In the genomic region with DNA sequence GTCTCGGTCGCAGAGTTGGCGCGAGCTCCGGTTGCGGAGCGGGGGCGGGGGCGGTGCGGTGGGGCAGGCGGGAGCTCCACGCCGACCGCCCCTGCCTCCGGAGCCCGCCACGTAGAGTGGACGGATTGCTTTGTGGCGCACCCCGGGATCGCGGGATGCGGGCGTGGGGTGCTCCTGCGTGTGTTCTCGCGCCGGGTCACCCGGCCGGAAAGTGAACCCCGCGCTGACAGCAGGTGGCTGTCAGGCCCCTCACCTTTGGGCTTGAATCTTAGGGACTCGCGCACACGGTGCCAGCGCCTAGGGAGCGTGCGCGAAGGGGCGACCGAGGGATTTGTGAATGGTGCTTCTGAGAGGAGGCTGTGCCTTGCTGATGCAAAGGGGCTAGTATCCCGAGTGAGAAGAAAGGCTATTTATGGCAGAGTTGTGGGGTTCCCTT, we compare ENCODE assay signal across 7 mouse cellular contexts. TPM values are rescaled to one million over a fixed set of nuclear protein-coding genes. Genes with fewer than 3 reads are reported as not detected.
DNase-seq lines count a peak whose midpoint lies in the region; ATAC-seq and TF ChIP-seq lines count a peak whose summit lies in the region.

No protein-coding gene starts in this region.

- H3K4me3 ChIP-seq in thymus, adult 2 months (ENCODE audit: control insufficient read depth, insufficient read depth, low read length): peak overlapping the region; percentile 61
- H3K4me3 ChIP-seq in embryonic facial prominence, embryonic 11.5 days (ENCODE audit: low read depth, low read length): peak overlapping the region; percentile 81
- peak overlapping the region; percentile 95 for H3K4me3 ChIP-seq in megakaryocyte, embryonic 14.5 days (replicated peaks)

- peak; percentile 18 for DNase-seq in thymus, adult 2 months
- DNase-seq in thymus, postnatal 10 days (ENCODE audit: low spot score in 2 of 2): no peak
- DNase-seq in embryonic facial prominence, embryonic 11.5 days (ENCODE audit: low spot score): peak; percentile 42
- peak; percentile 24 for DNase-seq in layer of hippocampus, adult 9-11 months
- peak; percentile 16 to 24 for DNase-seq in right cerebral cortex, postnatal 36 days (ENCODE audit: low spot score in 2 of 2)

- H3K36me3 ChIP-seq in thymus, adult 2 months (ENCODE audit: control insufficient read depth, insufficient read depth, low read length): no peaks in the 10 kb centered on the region
- no peaks in the 10 kb centered on the region for H3K36me3 ChIP-seq in embryonic facial prominence, embryonic 11.5 days (replicated peaks; ENCODE audit: control insufficient read depth, insufficient read depth, low read depth, low read length)
- H3K36me3 ChIP-seq in megakaryocyte, embryonic 14.5 days (replicated peaks; ENCODE audit: low read length): no peaks in the 10 kb centered on the region

- peaks cover 8% of the 10 kb centered on the region; the same call in 1 of the 2 replicates for H3K4me1 ChIP-seq in thymus, adult 2 months (replicated peaks; ENCODE audit: control insufficient read depth, insufficient read depth, low read length)
- no peaks in the 10 kb centered on the region for H3K4me1 ChIP-seq in embryonic facial prominence, embryonic 11.5 days (ENCODE audit: control insufficient read depth, insufficient read depth, low read length)
- peaks cover 26% of the 10 kb centered on the region for H3K4me1 ChIP-seq in megakaryocyte, embryonic 14.5 days

- peak overlapping the region; percentile 76 for H3K9ac ChIP-seq in embryonic facial prominence, embryonic 11.5 days (replicated peaks; ENCODE audit: low read length)

- WGBS in thymus, adult 2 months: under 1% methylated on average over 42 of the region's 42 CpGs
- WGBS in embryonic facial prominence, embryonic 11.5 days: under 1% methylated on average over 41 of the region's 42 CpGs

- TF ChIP-seq POLR2A in thymus, adult 2 months (IDR thresholded peaks at IDR 0.05; ENCODE audit: control insufficient read depth, extremely low read depth, insufficient read depth, low read length, poor library complexity): no peak

- peak; percentile 43; the same call in 1 of the 2 replicates for ATAC-seq in embryonic facial prominence, embryonic 11.5 days (replicated peaks; ENCODE audit: insufficient number of reproducible peaks, low FRiP score, low TSS enrichment, low read depth)
- ATAC-seq in hematopoietic stem cell, adult 5-6 weeks (replicated peaks in 1 of 2; ENCODE audit: insufficient read depth in 1 of 2, low FRiP score in 2 of 2, low TSS enrichment in 1 of 2, low read depth in 1 of 2, poor library complexity in 2 of 2, severe bottlenecking in 2 of 2): peak; percentile 14 to 18; a peak in 3 of 4 replicates

- H3K27me3 ChIP-seq in thymus, adult 2 months (ENCODE audit: control insufficient read depth, insufficient read depth, low read length): peaks cover 2% of the 10 kb centered on the region; the same call in 1 of the 2 replicates
- H3K27me3 ChIP-seq in embryonic facial prominence, embryonic 11.5 days (ENCODE audit: control insufficient read depth, insufficient read depth, low read length): no peaks in the 10 kb centered on the region
- peaks cover 34% of the 10 kb centered on the region for H3K27me3 ChIP-seq in megakaryocyte, embryonic 14.5 days (replicated peaks)

- H3K4me2 ChIP-seq in embryonic facial prominence, embryonic 11.5 days (ENCODE audit: low read depth, low read length): peak overlapping the region; percentile 99

- TF ChIP-seq CTCF in thymus, adult 2 months (IDR thresholded peaks at IDR 0.05; ENCODE audit: borderline replicate concordance, control insufficient read depth, extremely low read depth, insufficient read depth, low read length, poor library complexity): no peak

- no peaks in the 10 kb centered on the region for H3K9me3 ChIP-seq in embryonic facial prominence, embryonic 11.5 days (replicated peaks; ENCODE audit: control insufficient read depth, low read length)
- H3K9me3 ChIP-seq in megakaryocyte, embryonic 14.5 days: no peaks in the 10 kb centered on the region

- no peak overlapping the region for H3K27ac ChIP-seq in thymus, adult 2 months (ENCODE audit: control insufficient read depth, insufficient read depth, low read length)
- H3K27ac ChIP-seq in embryonic facial prominence, embryonic 11.5 days (replicated peaks; ENCODE audit: low read depth, low read length): no peak overlapping the region

RNA-seq across cellular contexts. Expression of gene Ccser1, which starts 0.7 kb away (rescaled TPM):
- 0.99 and 1.6 TPM in 2 replicates for polyA plus RNA-seq in thymus, adult 2 months (2012; rRNA removed)
- 5.1 and 5.2 TPM in 2 replicates for polyA plus RNA-seq in embryonic facial prominence, embryonic 11.5 days (2014; fragmentation: Nextera tagmentation; extraction: Ambion mirVana)
- total RNA-seq in hematopoietic stem cell, adult 5-6 weeks (2017): 14.8 and 32.5 TPM in 2 replicates
- polyA plus RNA-seq in megakaryocyte, embryonic 14.5 days (2012; ENCODE audit: insufficient read depth, low replicate concordance): 0.15 TPM in 1 of 2 replicates, not detected in the other

Comparison
In these comparisons a context has a peak if more than half of its experiments do, and no peak if none do; other contexts are left out.
1. DNase-seq: peak in thymus, adult 2 months (single experiment), embryonic facial prominence, embryonic 11.5 days (single experiment), layer of hippocampus, adult 9-11 months (single experiment) and right cerebral cortex, postnatal 36 days (2 of 2); none in thymus, postnatal 10 days (0 of 2).
2. Peak in every context shown above with its lines, with median percentiles within 50 percentile points of each other: H3K4me3 ChIP-seq.